Mouse (Mus musculus): ENCODE measurements around the gene Gsg1. TPM values are rescaled to one million over a fixed set of nuclear protein-coding genes. Genes with fewer than 3 reads are reported as not detected.

Gene Gsg1
- polyA plus RNA-seq, 1 experiment, result 1.4 TPM

DNA sequence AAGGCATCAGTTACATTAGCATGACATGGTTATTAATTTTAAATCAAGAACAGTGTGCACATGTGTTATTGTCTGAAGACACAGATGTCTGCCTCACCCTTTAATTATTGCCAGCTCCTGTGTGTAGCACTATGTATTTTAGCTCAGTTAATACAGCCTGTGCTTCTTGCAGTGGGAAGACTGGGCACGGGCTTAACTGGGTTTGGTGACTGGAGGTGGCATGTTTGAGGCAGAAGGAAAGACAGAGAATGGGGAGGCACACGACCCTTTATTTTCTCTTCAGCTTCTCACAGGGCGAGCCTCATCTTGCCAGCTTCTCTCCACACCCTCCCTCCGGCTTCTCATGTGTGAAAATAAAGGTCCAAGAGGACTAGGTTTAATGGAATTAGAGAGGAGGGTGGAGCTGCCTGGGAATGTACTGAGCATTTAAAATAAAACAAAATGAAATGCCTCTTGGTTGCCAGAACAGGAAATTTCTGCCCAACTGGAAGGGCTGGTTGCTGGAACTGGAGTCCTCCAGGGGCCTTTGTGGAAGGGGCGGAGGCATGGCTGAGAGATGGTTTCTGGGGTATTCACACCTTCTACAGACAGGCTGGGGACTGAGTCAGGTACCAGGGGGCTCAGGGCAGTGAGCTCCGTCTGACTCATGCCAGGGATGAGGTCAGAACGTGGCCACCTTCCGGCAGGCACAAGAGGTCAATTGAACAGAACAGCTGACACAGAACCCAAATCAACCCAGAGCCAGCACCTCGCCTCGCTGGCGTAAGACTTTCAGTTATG lies 41.1 kb upstream of the Gsg1 start:
- Histone ChIP-seq H3K36me3 (ENCODE audit: control insufficient read depth, insufficient read depth, low read length) (no peaks in the 10 kb centered on the region), H3K27me3 (ENCODE audit: control insufficient read depth, insufficient read depth, low read length) (no peaks in the 10 kb centered on the region; the same call in 1 of the 2 replicates), H3K4me3 (ENCODE audit: low read depth, low read length) (no peak overlapping the region), H3K4me1 (ENCODE audit: control insufficient read depth, insufficient read depth, insufficient read length, low read length) (0 out of 2 replicates have a peak, but pooled peaks cover 2% of the 10 kb centered on the region), H3K27ac (ENCODE audit: insufficient read depth, low read depth, low read length) (no peak overlapping the region)
- TF ChIP-seq POLR2A (IDR thresholded peaks at IDR 0.05; ENCODE audit: low read depth, low read length) (no peak), CTCF (IDR thresholded peaks at IDR 0.05; ENCODE audit: extremely low read depth, insufficient read length, insufficient replicate concordance, low read depth, low read length) (no peak)
- WGBS, result 69% methylated on average over 11 of the region's 11 CpGs

DNA sequence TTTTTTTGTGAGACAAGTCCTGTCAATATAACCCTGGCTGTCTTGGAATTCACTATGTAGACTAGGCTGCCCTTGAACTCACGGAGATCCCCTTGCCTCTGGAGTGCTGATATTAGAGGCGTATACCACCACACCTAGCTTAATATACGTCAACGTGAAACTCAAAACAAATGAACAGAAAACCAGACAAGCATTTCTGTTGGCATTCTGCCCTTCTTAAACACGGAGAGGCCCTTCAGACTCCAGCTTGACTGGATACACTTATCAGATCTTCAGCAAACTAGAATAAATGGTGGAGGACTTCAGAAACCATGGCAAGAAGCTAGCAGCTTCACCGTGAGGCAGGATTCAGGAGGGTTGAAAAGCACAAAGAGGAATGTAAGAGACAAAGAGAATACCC lies 40.0 kb upstream of the Gsg1 start:
- no peak for TF ChIP-seq CTCF (IDR thresholded peaks at IDR 0.05; ENCODE audit: extremely low read depth, insufficient read length, insufficient replicate concordance, low read depth, low read length)
- TF ChIP-seq POLR2A (IDR thresholded peaks at IDR 0.05; ENCODE audit: low read depth, low read length), result no peak
- Histone ChIP-seq H3K4me1 (ENCODE audit: control insufficient read depth, insufficient read depth, insufficient read length, low read length) (0 out of 2 replicates have a peak, but pooled peaks cover 2% of the 10 kb centered on the region), H3K4me3 (ENCODE audit: low read depth, low read length) (no peak overlapping the region), H3K36me3 (ENCODE audit: control insufficient read depth, insufficient read depth, low read length) (no peaks in the 10 kb centered on the region), H3K27ac (ENCODE audit: insufficient read depth, low read depth, low read length) (no peak overlapping the region), H3K27me3 (ENCODE audit: control insufficient read depth, insufficient read depth, low read length) (no peaks in the 10 kb centered on the region; the same call in 1 of the 2 replicates)
- 53% methylated on average over 6 of the region's 6 CpGs for WGBS

DNA sequence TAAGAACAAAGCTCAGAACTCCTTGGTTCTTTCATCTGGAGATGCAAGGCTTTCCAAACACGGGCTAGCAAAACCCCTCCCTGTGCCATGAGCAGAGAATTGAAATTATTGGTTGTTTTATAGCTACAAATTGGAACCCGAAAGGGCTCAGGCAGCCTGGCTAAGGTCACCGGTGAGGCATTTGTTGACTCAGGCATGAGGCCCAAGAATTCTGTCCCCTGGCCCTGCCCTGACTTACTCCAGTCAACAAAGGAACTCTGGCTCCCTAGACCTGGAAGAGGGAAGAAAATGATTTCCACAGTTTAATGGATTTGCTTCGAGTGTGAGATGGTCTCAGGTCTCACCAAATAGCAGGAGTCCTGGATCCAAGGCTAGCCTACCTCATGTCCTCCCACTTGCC lies 38.2 kb upstream of the Gsg1 start:
- TF ChIP-seq CTCF (IDR thresholded peaks at IDR 0.05; ENCODE audit: extremely low read depth, insufficient read length, insufficient replicate concordance, low read depth, low read length), result no peak
- no peak for TF ChIP-seq POLR2A (IDR thresholded peaks at IDR 0.05; ENCODE audit: low read depth, low read length)
- no peak overlapping the region for H3K4me3 ChIP-seq (ENCODE audit: low read depth, low read length)
- 31% methylated on average over 4 of the region's 4 CpGs for WGBS
- no peaks in the 10 kb centered on the region for H3K36me3 ChIP-seq (ENCODE audit: control insufficient read depth, insufficient read depth, low read length)
- H3K4me1 ChIP-seq (ENCODE audit: control insufficient read depth, insufficient read depth, insufficient read length, low read length), result 0 out of 2 replicates have a peak, but pooled peaks cover 2% of the 10 kb centered on the region
- no peaks in the 10 kb centered on the region; the same call in 1 of the 2 replicates for H3K27me3 ChIP-seq (ENCODE audit: control insufficient read depth, insufficient read depth, low read length)
- no peak overlapping the region for H3K27ac ChIP-seq (ENCODE audit: insufficient read depth, low read depth, low read length)

DNA sequence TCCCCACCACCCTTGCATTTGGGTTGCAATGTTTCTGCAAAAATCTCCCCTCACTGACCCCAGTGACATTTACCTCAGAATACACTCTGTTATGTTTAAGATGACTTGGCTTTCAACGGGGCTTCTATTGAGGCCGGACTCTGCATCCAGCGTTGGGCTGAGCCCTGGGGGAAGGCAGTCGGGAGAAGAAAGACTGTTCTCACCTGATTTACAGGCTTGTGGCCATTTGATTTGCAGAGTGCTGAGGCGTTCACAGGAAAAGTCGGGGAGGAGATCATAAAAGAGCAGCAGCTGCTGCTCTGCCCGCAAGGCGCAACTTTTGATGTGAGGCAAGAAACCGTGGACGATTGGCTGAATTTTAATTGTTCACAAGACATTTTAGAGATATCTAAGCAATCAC lies 25.7 kb upstream of the Gsg1 start:
- 18% methylated on average over 10 of the region's 10 CpGs for WGBS
- H3K27me3 ChIP-seq (ENCODE audit: control insufficient read depth, insufficient read depth, low read length), result no peaks in the 10 kb centered on the region
- H3K27ac ChIP-seq (ENCODE audit: insufficient read depth, low read depth, low read length), result no peak overlapping the region
- H3K4me3 ChIP-seq (ENCODE audit: low read depth, low read length), result no peak overlapping the region
- H3K4me1 ChIP-seq (ENCODE audit: control insufficient read depth, insufficient read depth, insufficient read length, low read length), result peaks cover 4% of the 10 kb centered on the region; the same call in 1 of the 2 replicates
- H3K36me3 ChIP-seq (ENCODE audit: control insufficient read depth, insufficient read depth, low read length), result no peaks in the 10 kb centered on the region
- TF ChIP-seq POLR2A (IDR thresholded peaks at IDR 0.05; ENCODE audit: low read depth, low read length), result no peak
- TF ChIP-seq CTCF (IDR thresholded peaks at IDR 0.05; ENCODE audit: extremely low read depth, insufficient read length, insufficient replicate concordance, low read depth, low read length), result no peak

DNA sequence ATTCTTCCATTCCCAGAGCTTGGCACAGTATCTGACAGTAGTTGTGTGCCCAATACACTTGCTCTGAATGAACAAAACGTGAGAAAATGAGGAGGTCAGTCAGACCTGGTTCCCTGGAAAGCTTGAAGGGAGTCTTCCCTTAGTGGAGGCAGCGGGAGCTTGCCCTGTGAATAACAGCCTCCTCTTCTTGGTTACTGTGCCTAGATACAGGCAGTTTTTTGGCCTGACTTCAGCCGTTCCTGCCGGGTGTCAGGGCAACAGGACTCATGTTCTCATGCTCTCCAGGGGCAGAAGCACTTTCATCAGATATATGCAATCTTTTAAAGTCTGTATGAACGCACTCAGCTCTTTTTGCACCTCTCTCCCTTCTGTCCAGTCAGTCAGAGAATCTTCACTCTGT lies 25.1 kb upstream of the Gsg1 start:
- Histone ChIP-seq H3K4me1 (ENCODE audit: control insufficient read depth, insufficient read depth, insufficient read length, low read length) (peaks cover 4% of the 10 kb centered on the region; the same call in 1 of the 2 replicates), H3K4me3 (ENCODE audit: low read depth, low read length) (no peak overlapping the region), H3K36me3 (ENCODE audit: control insufficient read depth, insufficient read depth, low read length) (no peaks in the 10 kb centered on the region), H3K27me3 (ENCODE audit: control insufficient read depth, insufficient read depth, low read length) (no peaks in the 10 kb centered on the region), H3K27ac (ENCODE audit: insufficient read depth, low read depth, low read length) (no peak overlapping the region)
- TF ChIP-seq POLR2A (IDR thresholded peaks at IDR 0.05; ENCODE audit: low read depth, low read length) (no peak), CTCF (IDR thresholded peaks at IDR 0.05; ENCODE audit: extremely low read depth, insufficient read length, insufficient replicate concordance, low read depth, low read length) (no peak)
- WGBS, result 70% methylated on average over 5 of the region's 5 CpGs

DNA sequence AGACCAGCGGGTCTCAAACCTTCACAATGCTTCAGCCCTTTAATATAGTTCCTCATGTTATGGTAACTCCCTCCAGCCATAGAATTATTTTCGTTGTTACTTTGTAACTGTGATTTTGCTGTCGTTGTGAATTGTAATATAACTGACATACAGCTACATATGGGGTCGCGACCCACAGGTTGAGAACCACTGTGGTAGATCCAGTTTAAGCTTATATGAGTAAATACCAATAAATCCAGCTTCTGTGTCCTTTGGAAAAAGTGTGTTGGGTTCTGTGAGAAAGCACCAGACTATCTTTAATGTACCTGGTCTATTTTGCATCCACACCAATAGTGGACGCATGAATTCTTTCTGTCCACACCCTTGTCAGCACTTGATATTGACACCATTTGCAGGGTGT lies 24.2 kb upstream of the Gsg1 start:
- no peak for TF ChIP-seq CTCF (IDR thresholded peaks at IDR 0.05; ENCODE audit: extremely low read depth, insufficient read length, insufficient replicate concordance, low read depth, low read length)
- TF ChIP-seq POLR2A (IDR thresholded peaks at IDR 0.05; ENCODE audit: low read depth, low read length), result no peak
- H3K4me3 ChIP-seq (ENCODE audit: low read depth, low read length), result no peak overlapping the region
- peaks cover 9% of the 10 kb centered on the region; the same call in 1 of the 2 replicates for H3K4me1 ChIP-seq (ENCODE audit: control insufficient read depth, insufficient read depth, insufficient read length, low read length)
- WGBS, result 92% methylated on average over 6 of the region's 6 CpGs
- H3K27ac ChIP-seq (ENCODE audit: insufficient read depth, low read depth, low read length), result no peak overlapping the region
- no peaks in the 10 kb centered on the region for H3K36me3 ChIP-seq (ENCODE audit: control insufficient read depth, insufficient read depth, low read length)
- no peaks in the 10 kb centered on the region for H3K27me3 ChIP-seq (ENCODE audit: control insufficient read depth, insufficient read depth, low read length)

DNA sequence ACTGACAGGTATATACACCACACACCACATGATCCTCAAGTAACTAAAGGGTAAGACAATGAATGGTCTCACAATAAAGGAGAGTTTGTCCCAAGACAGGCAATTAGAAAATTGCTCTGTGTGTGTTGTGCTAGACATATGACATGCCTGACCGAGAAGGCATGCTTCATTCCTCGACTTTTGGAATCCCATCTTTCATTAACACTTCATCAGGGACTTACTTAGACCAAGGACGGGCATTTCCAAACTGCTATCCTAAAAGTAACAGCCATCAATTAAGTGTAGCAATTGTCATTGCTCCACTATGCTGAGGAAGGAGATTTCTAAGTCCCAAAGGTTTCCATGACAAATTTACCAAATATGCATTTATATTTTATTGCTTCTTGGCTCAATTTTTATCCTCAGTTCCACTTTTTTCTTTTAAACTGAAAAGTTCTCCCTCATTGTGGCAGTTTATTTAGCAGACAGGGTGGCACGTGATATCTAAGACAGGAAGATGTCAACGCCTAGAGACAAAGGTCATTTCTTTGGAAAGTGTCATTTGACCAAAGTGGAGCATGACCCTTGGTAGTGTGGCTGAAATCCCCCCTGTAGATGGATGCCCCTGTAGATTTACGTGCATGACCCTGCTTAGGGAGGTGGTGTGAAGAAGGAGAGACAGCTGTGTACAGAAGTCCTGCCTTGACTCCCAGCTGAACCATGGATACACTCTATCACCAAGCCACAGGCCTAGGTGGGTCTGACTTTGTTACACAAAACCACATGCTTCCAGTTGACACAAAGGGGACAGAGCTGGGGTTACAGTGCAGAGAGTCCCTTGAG lies 22.5 kb upstream of the Gsg1 start:
- WGBS, result 71% methylated on average over 6 of the region's 6 CpGs

More for the DNA sequence above, 22.5 kb upstream of the Gsg1 start:
- no peak overlapping the region for H3K27ac ChIP-seq (ENCODE audit: insufficient read depth, low read depth, low read length)
- no peaks in the 10 kb centered on the region for H3K27me3 ChIP-seq (ENCODE audit: control insufficient read depth, insufficient read depth, low read length)
- no peak overlapping the region for H3K4me3 ChIP-seq (ENCODE audit: low read depth, low read length)
- peaks cover 15% of the 10 kb centered on the region; the same call in 1 of the 2 replicates for H3K4me1 ChIP-seq (ENCODE audit: control insufficient read depth, insufficient read depth, insufficient read length, low read length)
- TF ChIP-seq POLR2A (IDR thresholded peaks at IDR 0.05; ENCODE audit: low read depth, low read length) (no peak), CTCF (IDR thresholded peaks at IDR 0.05; ENCODE audit: extremely low read depth, insufficient read length, insufficient replicate concordance, low read depth, low read length) (no peak)
- no peaks in the 10 kb centered on the region for H3K36me3 ChIP-seq (ENCODE audit: control insufficient read depth, insufficient read depth, low read length)
